Mouse (Mus musculus): ENCODE measurements at regions not wholly inside any gene's neighbourhood (a gene's known extent, or its start where the extent isn't known, plus 50 kb on each side); places are given as distances from the start of the nearest gene placed in this dataset.

DNA sequence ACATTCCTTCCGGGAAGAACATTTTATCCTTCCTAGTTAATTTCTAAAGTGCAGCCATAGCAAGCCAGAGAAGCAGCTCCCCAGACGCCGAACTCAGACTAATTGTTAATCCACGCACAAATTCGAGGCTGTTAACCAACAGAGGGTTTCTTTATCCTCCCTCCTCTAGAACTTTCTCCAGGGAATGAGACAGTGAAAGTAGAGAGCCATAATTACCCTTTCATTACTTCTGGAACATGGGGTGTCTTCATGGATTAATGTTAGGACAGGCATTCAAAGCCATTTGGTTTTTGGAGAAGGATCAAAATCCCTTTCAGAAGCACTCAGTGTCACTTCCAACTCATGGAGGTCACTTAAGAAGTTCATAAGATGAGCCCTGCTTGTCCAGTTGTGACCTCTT, 1178.6 kb downstream of the 4930447A16Rik start:
- ATAC-seq (replicated peaks; ENCODE audit: low FRiP score, low TSS enrichment, poor library complexity, severe bottlenecking) = no peak

GRCm38 (mm10) chr15:38607368-38607767, 1182.0 kb downstream of the 4930447A16Rik start:
- ATAC-seq (replicated peaks; ENCODE audit: low FRiP score, low TSS enrichment, poor library complexity, severe bottlenecking) = peak; percentile 44

- ATAC-seq (replicated peaks; ENCODE audit: low FRiP score, low TSS enrichment, poor library complexity, severe bottlenecking) = no peak
These were observed 1183.0 kb downstream of the 4930447A16Rik start for GRCm38 (mm10) chr15:38608207-38608870.

DNA sequence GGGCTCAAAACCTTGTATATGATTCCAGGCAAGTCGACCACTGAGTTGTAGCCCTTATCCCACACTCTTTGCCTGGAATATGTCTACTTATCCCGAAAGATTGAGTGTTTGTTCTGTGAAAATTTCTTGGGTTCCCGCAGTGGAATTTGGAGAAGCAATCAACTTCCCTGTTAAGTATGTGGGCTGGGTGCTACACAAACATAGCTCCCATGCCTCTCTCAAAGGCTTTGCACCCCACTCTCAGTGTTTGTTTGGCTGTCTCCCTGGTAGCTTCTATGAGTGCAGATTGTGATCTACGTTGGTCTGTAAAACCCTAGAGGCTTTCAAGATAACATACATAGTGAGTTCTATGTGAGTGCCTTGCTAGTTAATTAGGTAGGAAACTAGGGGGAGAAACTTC, 1184.2 kb downstream of the 4930447A16Rik start:
- ATAC-seq (replicated peaks; ENCODE audit: low FRiP score, low TSS enrichment, poor library complexity, severe bottlenecking) = no peak

All from megakaryocyte-erythroid progenitor cell, adult 5-6 weeks (primary cell).